Mouse (Mus musculus) bone marrow macrophage, adult 2 months (primary cell): Measurements from ENCODE around the gene Parm1.

Experiments used
- CTCF ChIP-seq: IDR thresholded peaks from 2 replicates; pipeline ENCODE4 v1.5.1; 2012; ENCODE audit warnings: low read depth, mild to moderate bottlenecking, low read length, moderate library complexity
- POLR2A ChIP-seq: IDR thresholded peaks from 2 replicates; pipeline ENCODE4 v1.6.1; 2012; ENCODE audit warnings: mild to moderate bottlenecking, low read depth, low read length, borderline replicate concordance

- TF ChIP-seq CTCF (no peak), POLR2A (no peak)
Observed at GRCm38 (mm10) chr5:91484324-91484723, 33.1 kb upstream of the Parm1 start.
